Mouse (Mus musculus) liver, adult 2 months (tissue): ENCODE measurements around the gene Pwwp2b. TPM values are rescaled to one million over a fixed set of nuclear protein-coding genes. Genes with fewer than 3 reads are reported as not detected.

Experiments used
- DNase-seq: peaks from one replicate; pipeline ENCODE4 v3.0.0-alpha.2; 2011; ENCODE audit warnings: low read depth, low spot score; ENCODE audit errors: extremely low read depth
- H3K27ac ChIP-seq: fragments of 200-500 bp; replicated peaks from 2 replicates; pipeline ENCODE4 v1.5.1; 2012; ENCODE audit warnings: low read depth, mild to moderate bottlenecking, control low read depth, inconsistent platforms, low read length; ENCODE audit not compliant: insufficient read depth
- H3K27me3 ChIP-seq: fragments of 200-500 bp; 2 replicates; pipeline ENCODE4 v1.6.1; 2012; ENCODE audit warnings: mild to moderate bottlenecking, moderate library complexity, low read length, inconsistent platforms; ENCODE audit not compliant: control insufficient read depth, insufficient read depth
- H3K36me3 ChIP-seq: fragments of 200-500 bp; 2 replicates; pipeline ENCODE4 v1.6.1; 2012; ENCODE audit warnings: low read length, inconsistent platforms; ENCODE audit not compliant: control insufficient read depth, insufficient read depth
- H3K4me1 ChIP-seq: fragments of 200-500 bp; 2 replicates; pipeline ENCODE4 v1.6.1; 2011; ENCODE audit warnings: low read length; ENCODE audit not compliant: control insufficient read depth, insufficient read depth
- H3K4me3 ChIP-seq: fragments of 200-500 bp; 2 replicates; pipeline ENCODE4 v1.5.1; 2011; ENCODE audit warnings: low read depth, mild to moderate bottlenecking, control low read depth, low read length, moderate library complexity; ENCODE audit not compliant: insufficient read depth
- H3K79me2 ChIP-seq: fragments of 200-500 bp; 2 replicates; pipeline ENCODE4 v1.6.1; 2012; ENCODE audit warnings: inconsistent platforms, mild to moderate bottlenecking, low read length, moderate library complexity; ENCODE audit not compliant: control insufficient read depth, insufficient read depth
- H3K9ac ChIP-seq: fragments of 200-500 bp; 2 replicates; pipeline ENCODE4 v1.6.1; 2012; ENCODE audit warnings: low read depth, mild to moderate bottlenecking, control low read depth, inconsistent platforms, low read length
- CTCF ChIP-seq: fragments of 200-500 bp; IDR thresholded peaks from 2 replicates; pipeline ENCODE4 v1.5.1; 2011; ENCODE audit warnings: low read depth, low read length, control low read depth
- POLR2A ChIP-seq: fragments of 200-500 bp; IDR thresholded peaks from 2 replicates; pipeline ENCODE4 v1.6.1; 2011; ENCODE audit warnings: low read length, control low read depth; ENCODE audit not compliant: insufficient read depth; ENCODE audit errors: extremely low read depth
- WGBS: fragments of 180-500 bp; shearing (Covaris S2); methylation state at CpG from one replicate; pipeline ENCODE4 v1.1.7; 2018; 5-methylcytosine and 5-hydroxymethylcytosine counted together
- polyA plus RNA-seq: library from polyadenylated mRNA; depleted of rRNA; stranded (reverse); fragments of >200 nt; gene quantifications from 2 replicates; pipeline ENCODE4 v1.2.3, GENCODE M21; 2012
- total RNA-seq: library from RNA; depleted of rRNA; stranded (reverse); fragments of >200 nt; gene quantifications from 2 replicates; pipeline ENCODE4 v1.2.3, GENCODE M21; 2014

Pwwp2b gene
- total and polyA plus RNA-seq, 2 experiments: 0.65 to 2.1 TPM

DNA sequence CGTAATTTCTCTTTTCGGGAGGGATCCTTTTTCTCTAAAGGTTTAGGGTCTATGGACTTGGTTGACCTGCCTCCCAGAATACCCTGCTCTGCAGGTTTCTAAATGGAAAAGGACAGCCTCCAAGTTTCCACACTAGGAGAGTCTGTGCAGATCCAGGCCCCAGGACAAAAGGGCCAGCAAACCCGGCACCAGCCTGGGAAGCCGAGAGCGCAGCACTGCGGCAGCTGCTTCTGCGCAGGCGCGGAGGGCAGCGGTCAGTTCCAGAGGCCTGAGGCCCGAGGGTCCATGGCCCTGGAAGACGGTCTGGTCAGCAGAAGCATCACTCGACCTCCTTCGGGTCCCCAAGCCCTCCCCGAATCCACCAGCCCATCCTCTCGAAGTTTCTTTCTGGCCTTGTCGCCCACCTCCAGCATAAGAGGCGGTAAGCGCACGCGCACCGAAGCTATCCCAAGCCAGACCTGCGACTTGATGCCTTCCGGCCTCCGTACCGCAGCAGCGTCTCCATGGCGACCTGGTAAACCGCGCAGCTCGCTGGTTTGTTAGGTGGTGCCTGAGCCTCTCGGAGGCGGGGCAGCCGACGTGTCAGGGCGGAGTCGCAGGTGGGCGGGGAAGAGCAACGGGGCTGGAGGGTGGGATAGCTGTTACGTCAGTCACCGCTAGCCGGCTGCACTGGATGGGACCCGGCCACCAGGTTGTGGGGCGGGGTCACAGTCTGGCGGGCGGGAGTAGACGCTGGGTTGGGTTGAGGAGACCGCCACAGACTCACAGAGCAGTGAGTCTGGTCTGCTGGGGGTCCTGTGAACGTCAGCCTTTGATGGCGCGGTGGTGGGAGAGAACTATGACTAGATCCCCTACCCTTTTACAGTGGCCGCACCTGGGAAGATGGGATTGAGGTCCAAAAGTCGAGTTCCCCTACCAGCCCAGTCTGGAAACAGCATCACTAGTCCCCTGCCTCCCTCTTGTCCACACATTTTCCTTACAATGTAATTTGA, 35.2 kb upstream of the Pwwp2b start, which contains the start of the genes Lrrc27 and Stk32c:
Gene Lrrc27 (plus strand): TSS at position 235 of the 992 bp plus-strand sequence.
Gene Stk32c (minus strand): TSS at position 554 of the 992 bp plus-strand sequence.
- TF ChIP-seq POLR2A (peak; percentile 53), CTCF (no peak)
- Histone ChIP-seq H3K79me2 (no peaks in the 10 kb centered on the region), H3K27ac (peak within 1 kb of the TSS; percentile 47), H3K27me3 (no peaks in the 10 kb centered on the region), H3K9ac (peak within 1 kb of the TSS; percentile 77), H3K36me3 (no peaks in the 10 kb centered on the region), H3K4me1 (peaks cover 3% of the 10 kb centered on the region; the same call in 1 of the 2 replicates), H3K4me3 (peak within 1 kb of the TSS; percentile 71)
- 3% methylated on average over 53 of the region's 53 CpGs for WGBS
- DNase-seq: peak; percentile 96

DNA sequence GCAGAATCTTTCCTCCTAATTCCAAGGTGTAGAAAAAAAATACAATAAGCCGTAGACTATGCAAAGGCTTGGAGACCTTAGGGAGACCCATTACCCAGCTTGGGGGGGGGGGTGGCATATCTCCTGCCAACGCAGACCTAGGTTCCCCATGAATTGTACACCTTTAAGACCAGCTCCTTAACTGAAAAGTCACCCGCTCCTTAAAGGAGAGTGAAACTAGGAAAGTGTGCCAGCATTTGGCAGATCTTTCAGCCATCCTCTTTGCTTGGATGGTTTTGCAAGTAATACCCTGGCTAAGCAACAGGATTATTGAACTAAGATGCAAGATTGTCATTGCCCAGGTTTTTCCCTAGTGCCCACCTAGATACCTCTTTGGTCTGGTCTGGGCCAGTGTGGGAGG, 34.5 kb upstream of the Pwwp2b start:
- WGBS: 70% methylated on average over 3 of the region's 3 CpGs
- Histone ChIP-seq H3K36me3 (no peaks in the 10 kb centered on the region), H3K79me2 (no peaks in the 10 kb centered on the region), H3K9ac (no peak overlapping the region), H3K4me1 (peaks cover 3% of the 10 kb centered on the region; the same call in 1 of the 2 replicates), H3K27ac (no peak overlapping the region), H3K27me3 (no peaks in the 10 kb centered on the region), H3K4me3 (no peak overlapping the region)
- DNase-seq: no peak
- no peak for TF ChIP-seq CTCF
- TF ChIP-seq POLR2A: no peak

DNA sequence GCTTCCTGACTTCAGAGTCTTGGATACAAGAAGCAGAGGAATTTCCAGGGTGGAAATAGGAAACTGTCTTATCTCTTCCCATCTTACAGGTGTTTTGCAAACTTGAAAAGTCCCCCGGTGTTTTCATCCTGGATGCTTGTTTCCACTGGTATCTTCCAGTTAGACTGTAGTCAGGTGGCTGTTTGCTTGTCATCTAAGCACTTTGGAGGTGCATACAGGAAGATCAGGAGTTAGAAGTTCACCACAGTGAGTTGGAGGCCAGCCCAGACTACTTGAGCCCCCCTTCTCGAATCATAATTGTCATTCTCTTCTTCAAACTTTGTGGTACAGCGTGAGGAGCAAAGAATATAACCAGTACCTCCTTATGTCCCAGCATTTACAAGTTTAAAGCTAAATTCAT, 34.1 kb upstream of the Pwwp2b start:
- H3K4me1 ChIP-seq: peaks cover 3% of the 10 kb centered on the region; the same call in 1 of the 2 replicates
- no peak overlapping the region for H3K4me3 ChIP-seq
- TF ChIP-seq CTCF: no peak
- no peak for TF ChIP-seq POLR2A
- H3K9ac ChIP-seq: no peak overlapping the region
- DNase-seq: no peak
- no peaks in the 10 kb centered on the region for H3K79me2 ChIP-seq
- no peak overlapping the region for H3K27ac ChIP-seq
- 84% methylated on average over 3 of the region's 3 CpGs for WGBS
- H3K27me3 ChIP-seq: no peaks in the 10 kb centered on the region
- no peaks in the 10 kb centered on the region for H3K36me3 ChIP-seq

DNA sequence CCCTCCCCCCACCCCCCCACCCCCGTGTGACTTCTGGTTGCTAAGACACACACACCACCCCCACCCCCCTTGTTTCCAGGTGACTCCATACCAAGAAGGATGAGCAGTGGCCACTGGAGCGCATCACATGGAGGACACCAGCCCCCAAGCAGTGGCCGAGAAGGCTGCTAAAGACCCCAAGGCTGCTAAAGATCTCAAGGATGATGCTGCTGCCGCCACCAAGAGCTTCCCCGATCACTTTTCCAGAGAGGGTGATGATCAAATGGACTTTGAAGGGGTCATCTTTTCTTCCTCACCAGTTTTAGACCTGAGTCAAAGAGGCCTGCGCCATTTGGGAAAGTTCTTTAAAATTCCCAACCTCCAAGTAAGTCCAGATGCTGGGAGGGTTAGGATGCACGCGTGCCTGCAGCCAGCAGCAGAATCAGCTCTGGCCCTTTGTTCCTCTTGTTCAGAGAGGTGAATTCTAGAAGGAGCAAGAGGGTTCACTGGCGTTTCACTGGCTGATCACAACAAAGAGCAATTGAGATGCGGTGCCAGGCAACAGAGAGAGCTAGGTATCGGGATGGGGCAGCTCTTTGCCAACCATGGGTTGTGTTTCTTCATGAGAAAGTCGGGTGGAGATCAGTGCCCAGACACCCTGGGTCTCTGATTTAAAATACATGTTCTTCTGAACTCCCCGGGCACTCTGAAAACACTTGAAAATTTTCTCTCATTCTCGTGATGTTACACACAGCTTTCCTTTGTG, 33.5 kb upstream of the Pwwp2b start:
- peaks cover 3% of the 10 kb centered on the region for H3K4me1 ChIP-seq
- WGBS: 86% methylated on average over 14 of the region's 14 CpGs
- no peak overlapping the region for H3K27ac ChIP-seq
- no peak overlapping the region for H3K4me3 ChIP-seq
- DNase-seq: no peak
- H3K9ac ChIP-seq: no peak overlapping the region
- no peaks in the 10 kb centered on the region for H3K27me3 ChIP-seq
- TF ChIP-seq POLR2A: no peak
- TF ChIP-seq CTCF: no peak
- H3K79me2 ChIP-seq: no peaks in the 10 kb centered on the region
- H3K36me3 ChIP-seq: no peaks in the 10 kb centered on the region

- H3K36me3 ChIP-seq: no peaks in the 10 kb centered on the region
- H3K27ac ChIP-seq: no peak overlapping the region
- H3K4me3 ChIP-seq: no peak overlapping the region
- H3K4me1 ChIP-seq: peaks cover 3% of the 10 kb centered on the region
- no peaks in the 10 kb centered on the region for H3K79me2 ChIP-seq
- WGBS: 79% methylated on average over 1 of the region's 1 CpGs
- H3K27me3 ChIP-seq: no peaks in the 10 kb centered on the region
- no peak for DNase-seq
- no peak for TF ChIP-seq POLR2A
- TF ChIP-seq CTCF: no peak
- H3K9ac ChIP-seq: no peak overlapping the region
These were observed 32.8 kb upstream of the Pwwp2b start for GRCm38 (mm10) chr7:139215516-139215915.
